In genomic region chr9:54764561-54765217, GRCm38 (mm10) we compare ENCODE assay signal across 7 mouse cellular contexts. TPM values are rescaled to one million over a fixed set of nuclear protein-coding genes. Genes with fewer than 3 reads are reported as not detected.
DNase-seq lines count a peak whose midpoint lies in the region; ATAC-seq and TF ChIP-seq lines count a peak whose summit lies in the region.

Crabp1 (plus strand) TSS chr9:54764748.

- no peak within 1 kb of the TSS for H3K27ac ChIP-seq in liver, embryonic 11.5 days (ENCODE audit: low read depth, low read length)
- no peak within 1 kb of the TSS for H3K27ac ChIP-seq in cortical plate, adult 2 months (ENCODE audit: insufficient read depth, low read length)
- no peak within 1 kb of the TSS for H3K27ac ChIP-seq in forebrain, postnatal 0 days (ENCODE audit: low read depth, low read length)
- H3K27ac ChIP-seq in midbrain, embryonic 11.5 days (ENCODE audit: low read depth, low read length) = peak within 1 kb of the TSS; percentile 28; the same call in 1 of the 2 replicates

- no peaks in the 10 kb centered on the region for H3K36me3 ChIP-seq in liver, embryonic 11.5 days (ENCODE audit: control insufficient read depth, insufficient read depth, low read length)
- H3K36me3 ChIP-seq in forebrain, postnatal 0 days (ENCODE audit: insufficient read depth) = no peaks in the 10 kb centered on the region
- H3K36me3 ChIP-seq in midbrain, embryonic 11.5 days (ENCODE audit: control insufficient read depth, insufficient read depth, low read length) = no peaks in the 10 kb centered on the region

- TF ChIP-seq POLR2A in cortical plate, adult 2 months (IDR thresholded peaks at IDR 0.05; ENCODE audit: extremely low read depth, insufficient read depth, low read length) = no peak

- peak; percentile 42 for DNase-seq in liver, embryonic 11.5 days (ENCODE audit: low spot score)
- no peak for DNase-seq in liver
- peak; percentile 56 for DNase-seq in forebrain, postnatal 0 days
- peak; percentile 95 for DNase-seq in midbrain, embryonic 11.5 days (ENCODE audit: low spot score, missing footprints)
- no peak for DNase-seq in urinary bladder, adult 18-20 months (ENCODE audit: low spot score in 2 of 2)
- no peak for DNase-seq in layer of hippocampus, adult 18-20 months (ENCODE audit: low spot score in 2 of 2)

- H3K4me1 ChIP-seq in liver, embryonic 11.5 days (replicated peaks; ENCODE audit: control insufficient read depth, insufficient read depth, low read length) = peaks cover 4% of the 10 kb centered on the region; the same call in 1 of the 2 replicates
- no peaks in the 10 kb centered on the region for H3K4me1 ChIP-seq in cortical plate, adult 2 months (ENCODE audit: control insufficient read depth, insufficient read depth, low read length)
- no peaks in the 10 kb centered on the region; the same call in 1 of the 2 replicates for H3K4me1 ChIP-seq in forebrain, postnatal 0 days (ENCODE audit: insufficient read depth)
- peaks cover 17% of the 10 kb centered on the region for H3K4me1 ChIP-seq in midbrain, embryonic 11.5 days (ENCODE audit: control insufficient read depth, insufficient read depth, low read length)

- no peak for TF ChIP-seq CTCF in cortical plate, adult 2 months (IDR thresholded peaks at IDR 0.05; ENCODE audit: extremely low read depth, insufficient read depth, low read length)
- TF ChIP-seq CTCF in forebrain, postnatal 0 days (IDR thresholded peaks at IDR 0.05; ENCODE audit: low read depth) = no peak

- peaks cover 75% of the 10 kb centered on the region for H3K27me3 ChIP-seq in liver, embryonic 11.5 days (replicated peaks; ENCODE audit: control insufficient read depth, insufficient read depth, low read length)
- peaks cover 28% of the 10 kb centered on the region for H3K27me3 ChIP-seq in forebrain, postnatal 0 days (ENCODE audit: insufficient read depth, low read length)
- peaks cover 28% of the 10 kb centered on the region for H3K27me3 ChIP-seq in midbrain, embryonic 11.5 days (ENCODE audit: control insufficient read depth, insufficient read depth, low read length)

- H3K4me2 ChIP-seq in liver, embryonic 11.5 days = peak within 1 kb of the TSS; percentile 65
- peak within 1 kb of the TSS; percentile 78 for H3K4me2 ChIP-seq in forebrain, postnatal 0 days (ENCODE audit: low read depth)
- peak within 1 kb of the TSS; percentile 61 for H3K4me2 ChIP-seq in midbrain, embryonic 11.5 days

- no peak for ATAC-seq in liver, embryonic 11.5 days (replicated peaks; ENCODE audit: low FRiP score)
- ATAC-seq in forebrain, postnatal 0 days = peak; percentile 71
- peak; percentile 65 for ATAC-seq in midbrain, embryonic 11.5 days (ENCODE audit: low FRiP score)

- WGBS in liver, embryonic 11.5 days = 1% methylated on average over 41 of the region's 45 CpGs
- 1% methylated on average over 42 of the region's 45 CpGs for WGBS in forebrain, postnatal 0 days
- under 1% methylated on average over 39 of the region's 45 CpGs for WGBS in midbrain, embryonic 11.5 days

- H3K4me3 ChIP-seq in liver, embryonic 11.5 days (ENCODE audit: low read depth, low read length) = peak within 1 kb of the TSS; percentile 40
- 0 out of 2 replicates have a peak within 1 kb of the TSS, but pooled peaks have one; percentile 10 for H3K4me3 ChIP-seq in cortical plate, adult 2 months (ENCODE audit: insufficient read depth, low read length)
- peak within 1 kb of the TSS; percentile 40 for H3K4me3 ChIP-seq in forebrain, postnatal 0 days (ENCODE audit: low read depth, low read length)
- H3K4me3 ChIP-seq in midbrain, embryonic 11.5 days (ENCODE audit: low read depth, low read length) = peak within 1 kb of the TSS; percentile 37

- no peak within 1 kb of the TSS for H3K9ac ChIP-seq in liver, embryonic 11.5 days (ENCODE audit: low read depth, low read length)
- H3K9ac ChIP-seq in forebrain, postnatal 0 days = peak within 1 kb of the TSS; percentile 39; the same call in 1 of the 2 replicates
- H3K9ac ChIP-seq in midbrain, embryonic 11.5 days (ENCODE audit: low read length) = peak within 1 kb of the TSS; percentile 41

- H3K9me3 ChIP-seq in liver, embryonic 11.5 days (ENCODE audit: control insufficient read depth, low read length) = no peaks in the 10 kb centered on the region
- no peaks in the 10 kb centered on the region for H3K9me3 ChIP-seq in forebrain, postnatal 0 days (ENCODE audit: low read length)
- no peaks in the 10 kb centered on the region for H3K9me3 ChIP-seq in midbrain, embryonic 11.5 days (ENCODE audit: control insufficient read depth, low read length)

RNA-seq across cellular contexts. Expression of gene Crabp1, which starts in this region (rescaled TPM):
- polyA plus RNA-seq in liver, embryonic 11.5 days (2014; fragmentation: Nextera tagmentation; extraction: Ambion mirVana) = 37.0 and 40.0 TPM in 2 replicates
- 0.72 and 3.4 TPM in 2 replicates for polyA plus RNA-seq in cortical plate, adult 2 months (2012; rRNA removed)
- 28.4 and 74.1 TPM in 2 replicates for total RNA-seq in forebrain, postnatal 0 days (2014; rRNA removed)
- polyA plus RNA-seq in forebrain, postnatal 0 days (2015; fragmentation: Nextera tagmentation; extraction: Ambion mirVana) = 106 and 110 TPM in 2 replicates
- polyA plus RNA-seq in midbrain, embryonic 11.5 days (2014; fragmentation: Nextera tagmentation; extraction: Ambion mirVana) = 1,135 and 1,165 TPM in 2 replicates
- 1 to 10 TPM in 1 of 2 experiments, not detected in 1; 1.2 TPM for total RNA-seq in layer of hippocampus, adult 18-20 months (2021)

Comparison
In these comparisons a context has a peak if more than half of its experiments do, and no peak if none do; other contexts are left out.
1. RNA of gene Crabp1 (total RNA-seq): 28.4 to 74.1 TPM in forebrain, postnatal 0 days; 1.2 TPM in layer of hippocampus, adult 18-20 months; every median in the first group is over 10 times any median in the second.
2. RNA of gene Crabp1 (polyA plus RNA-seq): 1,135 to 1,165 TPM in midbrain, embryonic 11.5 days; 106 to 110 TPM in forebrain, postnatal 0 days, 37.0 to 40.0 TPM in liver, embryonic 11.5 days and 0.72 to 3.4 TPM in cortical plate, adult 2 months; every median in the first group is over 10 times any median in the second.
3. DNase-seq: peak in liver, embryonic 11.5 days (single experiment), forebrain, postnatal 0 days (single experiment) and midbrain, embryonic 11.5 days (single experiment); none in liver (single experiment), urinary bladder, adult 18-20 months (0 of 2) and layer of hippocampus, adult 18-20 months (0 of 2).
4. Peak in every context shown above with its lines, with median percentiles within 50 percentile points of each other: H3K4me2 ChIP-seq and H3K4me3 ChIP-seq.